Mouse (Mus musculus) CD4-positive naive resting alpha-beta T cell, adult 57 days (primary cell): ENCODE measurements around the gene Dapp1. TPM values are rescaled to one million over a fixed set of nuclear protein-coding genes. Genes with fewer than 3 reads are reported as not detected.

Experiments
- total RNA-seq: library from RNA; stranded (reverse); gene quantifications from one replicate; pipeline ENCODE4 v1.2.4, GENCODE M21; 2023

The Dapp1 gene
- 47.4 TPM for total RNA-seq

GRCm38 (mm10) chr3:137981382-137981750, at the start of gene Dapp1:
TSS of gene Dapp1 (minus strand) at chr3:137981545.

GRCm38 (mm10) chr3:137918172-137918931, 63.0 kb downstream of the Dapp1 start, which contains the start of gene Lamtor3:
TSS of gene Lamtor3 (plus strand) at chr3:137918506.

Other genes with a start within 250 kb of the Dapp1 start
- 190 TPM for gene H2afz, start 117.1 kb downstream of the Dapp1 start, total RNA-seq
- gene Dnajb14, start 113.9 kb downstream of the Dapp1 start, total RNA-seq = 6.4 TPM
- gene Lamtor3, start 63.0 kb downstream of the Dapp1 start, total RNA-seq = 52.4 TPM
- not detected for gene 1110002E22Rik, start 83.5 kb upstream of the Dapp1 start, total RNA-seq
- gene Gm5105, start 85.8 kb upstream of the Dapp1 start, total RNA-seq = not detected
- 9.5 TPM for gene Trmt10a, start 161.9 kb upstream of the Dapp1 start, total RNA-seq
- gene Mttp, start 163.4 kb upstream of the Dapp1 start, total RNA-seq = 2.3 TPM
- gene 4930579F01Rik, start 212.3 kb upstream of the Dapp1 start, total RNA-seq = not detected
- not detected for gene Adh7, start 236.2 kb upstream of the Dapp1 start, total RNA-seq